Mouse (Mus musculus) forebrain, embryonic 13.5 days (tissue): ENCODE data around the gene Itgb2. TPM values are rescaled to one million over a fixed set of nuclear protein-coding genes. Genes with fewer than 3 reads are reported as not detected.

Experiments
- ATAC-seq: fragments of 200-750 bp; cut with Nextera tagmentation; 2 replicates; pipeline ENCODE4 v1.8.0; 2017
- H3K27ac ChIP-seq: fragments of 300-500 bp; sonication (generic); 2 replicates; pipeline ENCODE4 v1.5.1; 2015; ENCODE audit warnings: inconsistent platforms, mild to moderate bottlenecking, moderate library complexity
- H3K27me3 ChIP-seq: fragments of 300-500 bp; sonication (generic); 2 replicates; pipeline ENCODE4 v1.6.1; 2015; ENCODE audit warnings: mild to moderate bottlenecking, inconsistent platforms
- H3K36me3 ChIP-seq: fragments of 300-500 bp; sonication (generic); 2 replicates; pipeline ENCODE4 v1.6.1; 2015; ENCODE audit warnings: mild to moderate bottlenecking, inconsistent platforms; ENCODE audit not compliant: poor library complexity, severe bottlenecking
- H3K4me1 ChIP-seq: fragments of 300-500 bp; sonication (generic); 2 replicates; pipeline ENCODE4 v1.6.1; 2015; ENCODE audit warnings: inconsistent platforms
- H3K4me2 ChIP-seq: fragments of 300-500 bp; sonication (generic); 2 replicates; pipeline ENCODE4 v1.6.1; 2015; ENCODE audit warnings: inconsistent platforms, mild to moderate bottlenecking, moderate library complexity
- H3K4me3 ChIP-seq: fragments of 300-500 bp; sonication (generic); 2 replicates; pipeline ENCODE4 v1.5.1; 2015; ENCODE audit warnings: mild to moderate bottlenecking, inconsistent platforms
- H3K9ac ChIP-seq: fragments of 300-500 bp; sonication (generic); 2 replicates; pipeline ENCODE4 v1.6.1; 2015; ENCODE audit warnings: mild to moderate bottlenecking, inconsistent platforms
- H3K9me3 ChIP-seq: fragments of 300-500 bp; sonication (generic); replicated peaks from 2 replicates; pipeline ENCODE4 v1.6.1; 2016; ENCODE audit warnings: inconsistent platforms
- WGBS: fragments of 180-500 bp; shearing (Covaris S2); methylation state at CpG from one replicate; pipeline ENCODE4 v1.1.7; 2015; 5-methylcytosine and 5-hydroxymethylcytosine counted together
- polyA plus RNA-seq: library from polyadenylated mRNA; unstranded; fragments of >200 nt; fragmentation: Nextera tagmentation; extraction: Ambion mirVana; gene quantifications from 2 replicates; pipeline ENCODE4 v1.2.1, GENCODE M21; 2015

Gene Itgb2
- polyA plus RNA-seq, 1 experiment from 2014 or later = 0.34 TPM

DNA sequence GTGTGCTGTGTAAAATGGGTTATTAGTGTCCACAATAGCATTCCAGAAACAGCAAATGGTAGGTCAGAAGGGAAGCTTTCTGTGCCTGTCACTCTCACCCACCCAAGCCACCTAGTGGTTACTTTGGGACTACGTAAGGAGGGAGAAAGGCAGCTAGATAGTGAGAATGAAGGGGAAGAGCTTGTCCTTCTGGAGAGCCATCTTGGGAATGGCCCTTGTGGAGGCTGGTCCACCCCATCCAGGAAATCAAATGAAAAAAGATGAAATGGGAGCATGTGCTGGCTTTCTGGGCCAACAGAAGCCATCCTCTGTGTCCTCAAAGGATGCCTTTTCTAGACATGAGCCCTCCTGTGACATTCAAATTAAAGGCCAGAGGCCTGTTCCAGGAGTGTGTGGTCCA is 75.3 kb downstream of the Itgb2 start:
- no peak overlapping the region for H3K9ac ChIP-seq
- peak; percentile 7; the same call in 1 of the 2 replicates for ATAC-seq
- WGBS = 43% methylated on average over 1 of the region's 1 CpGs

DNA sequence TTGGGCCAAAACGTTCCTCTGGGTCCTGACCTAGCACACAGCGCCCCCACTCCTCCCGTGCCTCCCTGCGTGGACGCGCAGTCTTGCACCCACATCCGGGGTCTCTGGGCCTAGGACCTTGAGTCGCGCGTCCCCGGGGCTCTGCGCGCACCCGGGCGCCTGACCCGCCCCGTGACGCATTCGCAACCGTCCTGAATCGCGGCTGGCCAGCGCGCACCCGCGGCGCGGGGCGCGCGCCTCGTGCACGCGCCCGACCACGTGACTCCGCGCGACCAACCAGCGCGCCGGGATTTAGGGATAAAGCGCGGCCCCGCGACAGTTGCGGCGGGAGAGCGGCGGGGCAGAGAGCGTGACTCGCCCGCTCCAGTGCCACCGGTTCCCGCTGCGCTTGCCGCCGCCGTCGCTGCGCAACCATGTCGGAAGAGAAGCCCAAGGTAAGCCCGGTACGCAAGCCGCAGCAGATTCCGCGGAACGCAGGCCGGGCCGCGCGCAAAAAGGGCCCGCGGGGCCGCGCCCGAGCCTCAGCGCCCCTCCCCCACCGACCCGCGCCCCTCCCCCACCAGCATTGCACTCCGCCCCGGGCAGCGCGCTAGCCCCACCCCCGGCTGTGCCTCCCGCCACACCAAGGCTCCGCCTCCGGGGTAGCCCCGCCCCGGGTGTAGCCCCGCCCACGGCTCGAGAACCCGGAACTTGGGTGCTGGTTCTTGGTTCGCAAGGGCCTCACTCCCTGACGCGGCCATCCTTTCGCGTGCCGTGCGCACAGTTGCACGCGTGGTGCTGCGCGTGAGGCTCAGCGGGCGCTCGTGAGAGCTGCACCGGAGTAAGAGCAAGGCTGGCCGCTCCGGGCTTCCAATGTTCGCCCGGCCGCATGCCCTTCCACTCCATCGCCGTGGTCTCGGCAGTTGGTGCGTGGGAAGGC is 76.1 kb downstream of the Itgb2 start, which contains the start of the genes Sumo3 and Gm49325:
TSS of gene Sumo3 (plus strand) at position 190 of the 919 bp plus-strand sequence.
TSS of gene Gm49325 (plus strand) at position 290 of the 919 bp plus-strand sequence.
- Histone ChIP-seq H3K27ac (peak within 1 kb of the TSS; percentile 92), H3K27me3 (no peaks in the 10 kb centered on the region), H3K9me3 (no peaks in the 10 kb centered on the region), H3K9ac (peak within 1 kb of the TSS; percentile 85), H3K4me3 (peak within 1 kb of the TSS; percentile 79), H3K4me2 (peak within 1 kb of the TSS; percentile 87), H3K4me1 (peaks cover 26% of the 10 kb centered on the region), H3K36me3 (peaks cover 28% of the 10 kb centered on the region)
- under 1% methylated on average over 117 of the region's 119 CpGs for WGBS
- ATAC-seq = peak; percentile 89

More for the DNA sequence above, 75.3 kb downstream of the Itgb2 start:
- no peaks in the 10 kb centered on the region for H3K9me3 ChIP-seq
- H3K27ac ChIP-seq = peak overlapping the region; percentile 92
- peaks cover 20% of the 10 kb centered on the region for H3K4me1 ChIP-seq
- peak overlapping the region; percentile 87 for H3K4me2 ChIP-seq
- H3K4me3 ChIP-seq = peak overlapping the region; percentile 79
- H3K27me3 ChIP-seq = no peaks in the 10 kb centered on the region
- peaks cover 20% of the 10 kb centered on the region for H3K36me3 ChIP-seq

DNA sequence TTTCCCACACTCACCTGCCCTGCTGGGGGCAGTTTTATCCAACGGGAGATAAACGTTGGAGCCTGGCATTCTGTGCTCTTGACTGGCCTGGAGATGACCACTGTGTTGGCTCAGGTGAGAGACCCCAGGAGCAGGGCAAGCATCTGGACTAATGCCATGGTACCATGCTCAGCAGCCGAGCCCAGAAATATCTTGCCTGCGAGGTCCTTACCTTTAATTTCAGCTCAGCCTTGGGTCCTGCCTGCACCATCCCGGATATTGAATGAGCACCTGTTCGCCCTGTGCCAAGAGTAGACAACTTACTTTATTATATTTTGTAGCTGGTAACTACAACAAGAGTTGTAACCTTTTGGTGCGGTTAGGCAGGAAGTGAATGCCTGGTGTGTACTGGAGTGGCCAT is 76.8 kb downstream of the Itgb2 start:
- Histone ChIP-seq H3K9me3 (no peaks in the 10 kb centered on the region), H3K27ac (peak overlapping the region; percentile 92; the same call in 1 of the 2 replicates), H3K9ac (peak overlapping the region; percentile 85), H3K36me3 (peaks cover 35% of the 10 kb centered on the region), H3K27me3 (no peaks in the 10 kb centered on the region), H3K4me2 (peak overlapping the region; percentile 87), H3K4me1 (peaks cover 26% of the 10 kb centered on the region), H3K4me3 (peak overlapping the region; percentile 79)
- peak; percentile 16 for ATAC-seq
- WGBS = 45% methylated on average over 7 of the region's 7 CpGs

DNA sequence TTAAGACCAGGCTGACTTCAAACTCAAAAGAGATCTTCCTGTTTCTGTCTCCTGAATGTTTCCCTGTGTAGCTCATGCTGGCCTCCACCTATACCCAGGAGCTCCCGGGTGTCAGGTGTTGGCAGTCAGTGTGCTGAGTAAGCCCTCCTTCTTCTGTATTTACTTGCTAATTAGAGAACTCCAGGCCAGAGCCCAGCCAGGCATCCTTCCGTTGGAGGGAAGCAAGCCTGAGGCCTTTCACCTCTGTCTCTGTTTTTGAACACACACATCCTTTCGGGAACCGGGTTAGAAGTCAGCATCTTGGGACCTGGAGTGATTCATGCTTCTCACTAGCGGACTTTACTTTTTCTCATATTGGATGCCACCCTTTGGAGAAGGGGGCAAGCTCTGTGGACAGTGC is 77.4 kb downstream of the Itgb2 start:
- WGBS = 74% methylated on average over 5 of the region's 5 CpGs
- no peak overlapping the region for H3K9ac ChIP-seq

DNA sequence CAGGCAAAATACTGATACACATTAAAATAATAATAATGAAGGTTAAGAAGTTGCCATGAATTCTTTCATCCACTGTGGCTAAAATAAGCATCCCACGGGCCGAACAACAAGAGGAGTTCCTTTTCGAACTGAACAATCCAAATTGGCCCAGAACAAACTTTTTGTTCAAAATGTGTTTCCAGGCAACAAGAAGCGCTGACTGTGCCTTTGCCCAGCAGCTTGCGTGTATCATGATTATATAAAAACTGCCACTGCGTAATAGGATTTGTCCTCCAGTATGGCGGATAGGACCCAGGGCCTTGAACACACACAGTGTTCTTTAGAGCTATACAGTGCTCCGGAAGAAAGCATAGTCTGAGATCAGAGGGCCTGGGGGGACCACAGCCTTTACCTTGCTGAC is 78.5 kb downstream of the Itgb2 start:
- Histone ChIP-seq H3K36me3 (peaks cover 51% of the 10 kb centered on the region), H3K4me3 (no peak overlapping the region), H3K4me2 (no peak overlapping the region), H3K9me3 (no peaks in the 10 kb centered on the region), H3K9ac (no peak overlapping the region), H3K4me1 (peaks cover 26% of the 10 kb centered on the region), H3K27me3 (no peaks in the 10 kb centered on the region), H3K27ac (no peak overlapping the region)
- no peak for ATAC-seq
- 93% methylated on average over 8 of the region's 8 CpGs for WGBS

More for the DNA sequence above, 77.4 kb downstream of the Itgb2 start:
- Histone ChIP-seq H3K4me2 (peak overlapping the region; percentile 87), H3K27ac (no peak overlapping the region), H3K4me1 (peaks cover 26% of the 10 kb centered on the region), H3K36me3 (peaks cover 39% of the 10 kb centered on the region), H3K4me3 (peak overlapping the region; percentile 79), H3K27me3 (no peaks in the 10 kb centered on the region), H3K9me3 (no peaks in the 10 kb centered on the region)
- ATAC-seq = no peak

DNA sequence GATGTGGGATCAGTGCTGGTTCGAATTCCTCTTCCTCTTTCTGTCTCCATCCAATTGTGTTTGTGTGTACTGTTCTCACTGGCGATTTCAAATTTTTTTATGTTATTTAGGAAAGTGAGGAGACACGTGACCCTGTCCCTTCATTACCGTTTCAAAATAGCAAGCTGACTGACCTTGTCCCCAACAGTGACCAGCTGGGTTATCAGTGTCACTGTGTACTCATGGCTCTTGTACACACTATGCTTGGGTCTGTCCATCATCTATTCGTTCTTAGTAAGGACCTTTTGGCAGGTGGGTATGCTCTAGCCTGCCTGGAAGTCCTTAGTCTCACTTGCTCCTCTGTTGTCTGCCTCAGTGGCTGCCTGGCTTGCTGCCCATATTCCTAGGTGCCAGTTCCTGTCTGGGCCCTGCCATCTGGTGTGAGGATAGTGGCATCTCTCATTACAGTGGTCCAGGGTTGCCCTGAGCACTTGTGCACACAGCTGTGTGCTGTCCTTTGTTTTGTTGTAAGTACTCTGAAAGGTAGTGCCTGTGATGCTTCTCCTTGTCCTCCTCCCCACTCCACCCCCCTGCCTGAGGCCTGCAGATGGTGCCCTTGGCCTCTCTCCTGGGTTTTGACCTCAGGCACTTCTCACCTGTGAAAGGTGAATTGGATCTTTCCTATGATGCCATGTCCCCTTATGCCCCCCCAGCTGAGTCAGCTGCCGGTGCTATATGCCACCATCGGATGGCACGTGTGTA is 80.3 kb downstream of the Itgb2 start:
- no peak overlapping the region; the same call in 1 of the 2 replicates for H3K9ac ChIP-seq
- no peak overlapping the region for H3K4me3 ChIP-seq
- ATAC-seq = no peak
- no peaks in the 10 kb centered on the region for H3K9me3 ChIP-seq
- H3K27ac ChIP-seq = no peak overlapping the region; the same call in 1 of the 2 replicates
- H3K4me2 ChIP-seq = no peak overlapping the region
- 92% methylated on average over 8 of the region's 8 CpGs for WGBS
- peaks cover 26% of the 10 kb centered on the region for H3K4me1 ChIP-seq
- H3K27me3 ChIP-seq = no peaks in the 10 kb centered on the region
- peaks cover 67% of the 10 kb centered on the region for H3K36me3 ChIP-seq

DNA sequence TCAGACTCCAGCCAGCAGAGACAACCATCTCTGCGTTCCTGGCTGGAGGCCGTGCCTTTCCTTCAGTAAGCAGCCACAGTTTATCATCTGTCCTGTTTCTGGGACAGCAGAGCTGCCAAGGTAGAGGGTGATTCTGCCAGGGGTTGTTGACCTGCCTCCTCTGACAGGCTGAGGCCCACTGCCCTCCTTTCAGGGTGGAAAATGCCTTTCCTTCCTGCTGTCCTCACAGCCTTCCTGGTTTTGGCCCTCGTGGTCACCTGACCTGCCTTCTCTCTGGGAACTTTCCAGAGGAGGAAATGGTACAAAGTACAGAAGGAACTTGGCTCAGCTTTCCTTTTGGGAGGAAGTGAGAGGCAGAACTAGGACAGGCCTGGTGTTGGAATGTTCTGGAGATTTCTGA is 83.4 kb downstream of the Itgb2 start:
- no peaks in the 10 kb centered on the region for H3K9me3 ChIP-seq
- H3K36me3 ChIP-seq = peaks cover 86% of the 10 kb centered on the region
- H3K4me1 ChIP-seq = peaks cover 7% of the 10 kb centered on the region
- WGBS = 100% methylated on average over 3 of the region's 3 CpGs
- H3K9ac ChIP-seq = no peak overlapping the region
- no peak overlapping the region for H3K4me2 ChIP-seq
- no peaks in the 10 kb centered on the region for H3K27me3 ChIP-seq
- ATAC-seq = no peak
- no peak overlapping the region for H3K27ac ChIP-seq
- H3K4me3 ChIP-seq = no peak overlapping the region

Other genes starting within 250 kb of the Itgb2 start
- gene Adarb1, start 112.0 kb upstream of the Itgb2 start, polyA plus RNA-seq = 7.9 and 8.8 TPM in 2 replicates
- gene Fam207a, start 14.5 kb upstream of the Itgb2 start, polyA plus RNA-seq = 37.5 and 38.7 TPM in 2 replicates
- gene Pttg1ip, start 51.5 kb downstream of the Itgb2 start, polyA plus RNA-seq = 57.8 and 63.6 TPM in 2 replicates
- gene Sumo3, start 75.8 kb downstream of the Itgb2 start, polyA plus RNA-seq = 329 and 347 TPM in 2 replicates
- gene Gm49325, start 75.9 kb downstream of the Itgb2 start, polyA plus RNA-seq = 2.3 TPM in 1 of 2 replicates, not detected in the other
- 103 and 115 TPM in 2 replicates for gene Ube2g2, start 92.0 kb downstream of the Itgb2 start, polyA plus RNA-seq
- 0.64 and 0.65 TPM in 2 replicates for gene Tspear, start 156.3 kb downstream of the Itgb2 start, polyA plus RNA-seq
- not detected in 2 replicates for gene Gm19402, start 160.5 kb downstream of the Itgb2 start, polyA plus RNA-seq
- not detected in 2 replicates for gene Gm9508, start 167.0 kb downstream of the Itgb2 start, polyA plus RNA-seq
- not detected in 2 replicates for gene Gm10272, start 176.4 kb downstream of the Itgb2 start, polyA plus RNA-seq
- gene Gm10024, start 181.2 kb downstream of the Itgb2 start, polyA plus RNA-seq = not detected in 2 replicates
- gene Gm10142, start 185.6 kb downstream of the Itgb2 start, polyA plus RNA-seq = not detected in 2 replicates
- not detected in 2 replicates for gene Krtap12-1, start 190.3 kb downstream of the Itgb2 start, polyA plus RNA-seq
- not detected in 2 replicates for gene Gm10100, start 196.2 kb downstream of the Itgb2 start, polyA plus RNA-seq
- not detected in 2 replicates for gene Gm18596, start 212.4 kb downstream of the Itgb2 start, polyA plus RNA-seq
- gene Gm9736, start 221.1 kb downstream of the Itgb2 start, polyA plus RNA-seq = not detected in 2 replicates
- not detected in 2 replicates for gene Gm3233, start 229.4 kb downstream of the Itgb2 start, polyA plus RNA-seq
- not detected in 2 replicates for gene Gm3238, start 241.1 kb downstream of the Itgb2 start, polyA plus RNA-seq
- not detected in 2 replicates for gene Gm7138, start 246.7 kb downstream of the Itgb2 start, polyA plus RNA-seq